9 mouse cellular contexts compared by ENCODE assay signal in the genomic region with DNA sequence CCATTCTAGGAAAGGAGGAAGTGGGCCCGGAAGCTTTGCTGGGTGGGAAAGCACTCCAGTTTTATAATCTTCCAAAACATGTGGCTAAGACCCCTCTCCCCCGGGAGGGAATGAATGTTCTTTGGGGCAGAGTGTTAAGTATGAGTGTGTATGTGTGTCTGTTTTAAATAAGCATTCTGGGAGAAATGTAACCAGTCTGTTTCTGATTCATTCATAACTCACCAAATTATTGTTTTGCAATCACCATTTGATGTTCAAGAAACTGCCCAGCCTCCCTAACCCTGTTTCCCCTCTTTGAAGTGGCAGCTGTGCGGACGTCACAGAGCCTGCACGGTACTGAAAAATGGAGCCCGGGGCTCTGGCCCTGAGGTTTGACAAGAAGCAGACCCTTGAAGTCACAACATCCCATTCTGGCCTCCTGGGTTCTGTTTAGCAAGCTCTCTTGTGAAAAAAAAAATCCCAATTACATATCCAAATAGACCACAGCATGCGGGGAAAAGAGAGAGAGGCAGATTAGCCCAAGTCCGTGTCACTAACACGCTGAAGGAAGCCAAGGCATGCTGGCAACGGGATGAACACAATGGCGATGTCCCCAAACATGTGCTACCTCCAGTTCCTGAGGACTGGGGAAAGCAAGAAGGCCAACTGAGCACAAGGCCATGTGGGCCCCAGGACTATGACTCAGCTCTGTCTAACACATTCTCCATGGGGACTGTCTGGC.
A peak's percentile ranks its signal among the peaks of the same experiment; 100 is the strongest.
DNase-seq lines count a peak whose midpoint lies in the region; ATAC-seq and TF ChIP-seq lines count a peak whose summit lies in the region.
"Had no signal": no experiment of that assay in that cellular context is flagged by ENCODE, and none has a peak within 500 bp of the region (broad histone marks: within the 10 kb centered on the region; RNA-seq: fewer than 3 reads in every experiment).

No protein-coding gene starts in this region.

- peak; percentile 62 for DNase-seq in embryo, embryonic 11 days
- no peak for DNase-seq in embryo, embryonic 10 days (ENCODE audit: low spot score)
- DNase-seq in embryonic facial prominence, embryonic 11.5 days (ENCODE audit: low spot score), result peak; percentile 83
- no peak for DNase-seq in urinary bladder, postnatal 36 days (ENCODE audit: low spot score in 2 of 2)
- no peak for DNase-seq in left cerebral cortex, postnatal 14 days (ENCODE audit: low spot score in 2 of 2)
- DNase-seq: layer of hippocampus, adult 9-11 months had no signal

- WGBS in embryonic facial prominence, embryonic 11.5 days, result 46% methylated on average over 11 of the region's 11 CpGs
- WGBS in lung, embryonic 16.5 days, result 24% methylated on average over 11 of the region's 11 CpGs

- intact Hi-C loops in left cerebral cortex, postnatal 14 days (cut with DNase I), result no loop called here

- H3K9ac ChIP-seq in embryonic facial prominence, embryonic 11.5 days (replicated peaks; ENCODE audit: low read length), result no peak overlapping the region
- peak overlapping the region; percentile 31; the same call in 1 of the 2 replicates for H3K9ac ChIP-seq in lung, embryonic 16.5 days (ENCODE audit: low read length)

- peaks cover 7% of the 10 kb centered on the region for H3K27me3 ChIP-seq in C2C12 (ENCODE audit: control insufficient read depth, insufficient read depth, insufficient read length)
- no peaks in the 10 kb centered on the region for H3K27me3 ChIP-seq in embryonic facial prominence, embryonic 11.5 days (ENCODE audit: control insufficient read depth, insufficient read depth, low read length)
- no peaks in the 10 kb centered on the region for H3K27me3 ChIP-seq in lung, embryonic 16.5 days (ENCODE audit: control insufficient read depth, insufficient read depth, low read depth, low read length)

- no peaks in the 10 kb centered on the region for H3K9me3 ChIP-seq in embryonic facial prominence, embryonic 11.5 days (replicated peaks; ENCODE audit: control insufficient read depth, low read length)
- no peaks in the 10 kb centered on the region for H3K9me3 ChIP-seq in lung, embryonic 16.5 days (ENCODE audit: control insufficient read depth, low read length)

- no peaks in the 10 kb centered on the region for H3K79me2 ChIP-seq in C2C12 (ENCODE audit: control insufficient read depth, insufficient read depth)

- no peak overlapping the region for H3ac ChIP-seq in C2C12 (ENCODE audit: control insufficient read depth, insufficient read length, low read depth)

- peaks cover 8% of the 10 kb centered on the region for H3K4me1 ChIP-seq in embryonic facial prominence, embryonic 11.5 days (ENCODE audit: control insufficient read depth, insufficient read depth, low read length)
- H3K4me1 ChIP-seq in lung, embryonic 16.5 days (replicated peaks; ENCODE audit: control insufficient read depth, insufficient read depth, low read length), result peaks cover 22% of the 10 kb centered on the region

- no peaks in the 10 kb centered on the region for H3K36me3 ChIP-seq in C2C12 (ENCODE audit: control insufficient read depth, insufficient read depth)
- no peaks in the 10 kb centered on the region for H3K36me3 ChIP-seq in embryonic facial prominence, embryonic 11.5 days (replicated peaks; ENCODE audit: control insufficient read depth, insufficient read depth, low read depth, low read length)
- H3K36me3 ChIP-seq in lung, embryonic 16.5 days (ENCODE audit: control insufficient read depth, insufficient read depth, low read length), result no peaks in the 10 kb centered on the region

- peak; percentile 59; the same call in 1 of the 2 replicates for ATAC-seq in embryonic facial prominence, embryonic 11.5 days (replicated peaks; ENCODE audit: insufficient number of reproducible peaks, low FRiP score, low TSS enrichment, low read depth)
- ATAC-seq in lung, embryonic 16.5 days (ENCODE audit: low read depth), result peak; percentile 88
- no peak for ATAC-seq in erythroid progenitor cell, adult 5-6 weeks (replicated peaks; ENCODE audit: low FRiP score, poor library complexity, severe bottlenecking)

- H3K27ac ChIP-seq in embryonic facial prominence, embryonic 11.5 days (replicated peaks; ENCODE audit: low read depth, low read length), result no peak overlapping the region
- H3K27ac ChIP-seq in lung, embryonic 16.5 days (ENCODE audit: low read length), result peak overlapping the region; percentile 87

- TF ChIP-seq CTCF in C2C12 (IDR thresholded peaks at IDR 0.05; ENCODE audit: control insufficient read depth, insufficient read depth, insufficient read length), result no peak

- no peak overlapping the region for H3K4me3 ChIP-seq in C2C12 (ENCODE audit: insufficient read depth, poor library complexity, severe bottlenecking)
- no peak overlapping the region for H3K4me3 ChIP-seq in embryonic facial prominence, embryonic 11.5 days (ENCODE audit: low read depth, low read length)
- H3K4me3 ChIP-seq in lung, embryonic 16.5 days (ENCODE audit: low read length), result no peak overlapping the region

- H3K4me2 ChIP-seq in embryonic facial prominence, embryonic 11.5 days (ENCODE audit: low read depth, low read length), result no peak overlapping the region
- no peak overlapping the region for H3K4me2 ChIP-seq in lung, embryonic 16.5 days (ENCODE audit: low read depth, low read length)

- H3K79me3 ChIP-seq in C2C12 (ENCODE audit: low read depth), result no peaks in the 10 kb centered on the region

TF ChIP-seq in C2C12, 6 proteins besides CTCF, POLR2A, EP300 and RAD21:
- TF ChIP-seq CEBPB (IDR thresholded peaks at IDR 0.05; ENCODE audit: low read depth) (peak; percentile 81), USF1 (IDR thresholded peaks at IDR 0.05; ENCODE audit: low read depth) (no peak)

Comparison
In these comparisons a context has a peak if more than half of its experiments do, and no peak if none do; other contexts are left out.
1. DNase-seq: peak in embryo, embryonic 11 days (single experiment) and embryonic facial prominence, embryonic 11.5 days (single experiment); none in embryo, embryonic 10 days (single experiment), urinary bladder, postnatal 36 days (0 of 2) and left cerebral cortex, postnatal 14 days (0 of 2).